Mouse (Mus musculus) adrenal gland, postnatal 10 days (tissue): ENCODE measurements around the gene Krt17. TPM values are rescaled to one million over a fixed set of nuclear protein-coding genes. Genes with fewer than 3 reads are reported as not detected.
"Not testable (repeated sequence)": the region's sequence is repeated elsewhere in the genome, so short reads cannot be mapped to it uniquely, and the experiment has no call there.

Experiments
- DNase-seq: peaks from one replicate; pipeline ENCODE4 v3.0.0; 2021; ENCODE audit warnings: mixed read lengths
- total RNA-seq, 2 experiments: library from RNA; stranded (reverse); gene quantifications; 2 replicates each; pipeline ENCODE4 v1.2.3; 2021

Krt17 gene
- total RNA-seq, 2 experiments from 2014 or later: not detected

GRCm38 (mm10) chr11:100262058-100262980, 1.5 kb upstream of the Krt17 start:
- no peak for DNase-seq

GRCm38 (mm10) chr11:100261235-100261605, 391 bp upstream of the Krt17 start:
- DNase-seq: no peak

GRCm38 (mm10) chr11:100259079-100259478, 1.8 kb downstream of the Krt17 start:
- DNase-seq: no peak

GRCm38 (mm10) chr11:100257967-100258366, 2.9 kb downstream of the Krt17 start:
- no peak for DNase-seq

- no peak for DNase-seq
These were observed 5.3 kb downstream of the Krt17 start for GRCm38 (mm10) chr11:100255514-100255913.

GRCm38 (mm10) chr11:100254360-100255090, 6.3 kb downstream of the Krt17 start:
- no peak for DNase-seq

- DNase-seq: no peak
These were observed 11.9 kb downstream of the Krt17 start, which contains the start of gene Krt16 for GRCm38 (mm10) chr11:100248852-100249465. Gene Krt16, minus strand, starts transcription at chr11:100248902.

- not testable (repeated sequence) for DNase-seq
These were observed 14.4 kb downstream of the Krt17 start for GRCm38 (mm10) chr11:100246471-100246870.

- not testable (repeated sequence) for DNase-seq
These were observed 20.6 kb downstream of the Krt17 start for GRCm38 (mm10) chr11:100240272-100240671.

- DNase-seq: no peak
These were observed 39.1 kb downstream of the Krt17 start for GRCm38 (mm10) chr11:100221741-100222140.

- no peak for DNase-seq
These were observed 41.5 kb downstream of the Krt17 start for GRCm38 (mm10) chr11:100219304-100219703.

- DNase-seq: no peak
These were observed 52.3 kb downstream of the Krt17 start for GRCm38 (mm10) chr11:100208542-100208941.

- no peak for DNase-seq
These were observed 53.3 kb downstream of the Krt17 start, which contains the start of gene Krt14 for GRCm38 (mm10) chr11:100207498-100207897. Gene Krt14, minus strand, starts transcription at chr11:100207548.

Other genes with a start within 250 kb of the Krt17 start
- not detected for gene Krt33a, start 244.8 kb downstream of the Krt17 start, total RNA-seq
- not detected for gene Krt33b, start 231.2 kb downstream of the Krt17 start, total RNA-seq
- gene Krt34, start 219.5 kb downstream of the Krt17 start, total RNA-seq: not detected
- gene Krt31, start 210.5 kb downstream of the Krt17 start, total RNA-seq: not detected
- not detected for gene Krt32, start 172.8 kb downstream of the Krt17 start, total RNA-seq
- not detected for gene Krt35, start 164.8 kb downstream of the Krt17 start, total RNA-seq
- under 1 TPM; 0.21 to 0.51 TPM for gene Krt36, start 155.4 kb downstream of the Krt17 start, total RNA-seq
- not detected for gene Krt13, start 139.5 kb downstream of the Krt17 start, total RNA-seq
- gene Krt15, start 125.1 kb downstream of the Krt17 start, total RNA-seq: not detected
- 10 to 100 TPM in 1 of 2 experiments, 1 to 10 TPM in 1; 9.5 to 11.0 TPM for gene Krt19, start 112.4 kb downstream of the Krt17 start, total RNA-seq
- gene Krt9, start 67.8 kb downstream of the Krt17 start, total RNA-seq: under 1 TPM in 1 of 2 experiments, not detected in 1; 0.21 TPM
- 1 to 10 TPM in 1 of 2 experiments, under 1 TPM in 1; 0.45 to 1.2 TPM for gene Krt14, start 53.5 kb downstream of the Krt17 start, total RNA-seq
- not detected for gene Krt16, start 12.1 kb downstream of the Krt17 start, total RNA-seq
- not detected for gene Krt42, start 8.8 kb upstream of the Krt17 start, total RNA-seq
- 1,000 to 10,000 TPM in 1 of 2 experiments, 100 to 1,000 TPM in 1; 930 to 1,143 TPM for gene Eif1, start 58.9 kb upstream of the Krt17 start, total RNA-seq
- gene Gast, start 73.4 kb upstream of the Krt17 start, total RNA-seq: not detected
- gene Hap1, start 95.1 kb upstream of the Krt17 start, total RNA-seq: 10 to 100 TPM; 42.8 to 54.2 TPM
- gene Jup, start 136.7 kb upstream of the Krt17 start, total RNA-seq: 10 to 100 TPM; 89.6 to 99.0 TPM
- gene P3h4, start 153.8 kb upstream of the Krt17 start, total RNA-seq: 10 to 100 TPM; 29.4 to 30.1 TPM
- 10 to 100 TPM; 46.5 to 49.1 TPM for gene Fkbp10, start 154.7 kb upstream of the Krt17 start, total RNA-seq
- 10 to 100 TPM; 42.6 to 54.8 TPM for gene Nt5c3b, start 180.8 kb upstream of the Krt17 start, total RNA-seq
- gene Klhl10, start 180.9 kb upstream of the Krt17 start, total RNA-seq: 1 to 10 TPM in 1 of 2 experiments, under 1 TPM in 1; 0.81 to 2.1 TPM
- 10 to 100 TPM; 35.0 to 36.3 TPM for gene Klhl11, start 211.7 kb upstream of the Krt17 start, total RNA-seq